Comparison of ENCODE assay signal across 7 mouse cellular contexts in the genomic region with DNA sequence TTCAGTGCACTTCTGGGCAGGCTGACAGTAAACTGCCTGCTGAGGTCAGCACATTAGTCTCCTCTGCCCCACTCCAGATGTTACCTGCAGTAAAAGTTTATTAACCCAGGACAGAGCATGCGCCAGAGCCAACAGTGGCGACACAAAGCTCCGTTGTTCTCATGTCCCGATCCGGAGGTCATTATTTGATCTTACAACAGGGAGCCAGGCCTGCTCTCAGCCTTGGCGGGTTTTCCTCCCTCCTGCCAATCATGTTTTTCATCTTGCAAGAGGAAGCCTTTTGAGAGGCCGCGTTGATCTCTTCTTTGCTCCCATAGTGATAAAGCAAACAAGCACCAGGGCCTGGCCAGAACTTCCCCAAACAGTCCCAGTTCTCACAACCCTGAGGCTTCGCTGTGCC.
DNase-seq lines count a peak whose midpoint lies in the region; ATAC-seq and TF ChIP-seq lines count a peak whose summit lies in the region.

No protein-coding gene starts in this region.

- WGBS in liver, adult 2 months: 35% methylated on average over 9 of the region's 9 CpGs
- WGBS in liver, embryonic 12.5 days (ENCODE audit: insufficient replicate concordance): 39% methylated on average over 9 of the region's 9 CpGs
- 37% methylated on average over 9 of the region's 9 CpGs for WGBS in lung, embryonic 15.5 days
- 41% methylated on average over 9 of the region's 9 CpGs for WGBS in kidney, adult 2 months
- 51% methylated on average over 9 of the region's 9 CpGs for WGBS in liver, embryonic 11.5 days

- DNase-seq in liver, adult 2 months (ENCODE audit: extremely low read depth, low read depth, low spot score): peak; percentile 0
- DNase-seq in embryo, embryonic 10 days (ENCODE audit: low spot score): peak; percentile 58
- DNase-seq in gastrocnemius, postnatal 14 days: peak; percentile 36
- no peak for DNase-seq in kidney, adult 2 months
- no peak for DNase-seq in liver, embryonic 11.5 days (ENCODE audit: low spot score)

- H3K27ac ChIP-seq in liver, adult 2 months (replicated peaks; ENCODE audit: insufficient read depth, low read depth, low read length): no peak overlapping the region
- no peak overlapping the region for H3K27ac ChIP-seq in liver, embryonic 12.5 days
- H3K27ac ChIP-seq in lung, embryonic 15.5 days: 0 out of 2 replicates have a peak overlapping the region, but pooled peaks have one; percentile 15
- no peak overlapping the region for H3K27ac ChIP-seq in kidney, adult 2 months (ENCODE audit: insufficient read depth, low read depth, low read length)
- no peak overlapping the region for H3K27ac ChIP-seq in liver, embryonic 11.5 days (ENCODE audit: low read depth, low read length)

- no peak for ATAC-seq in liver, embryonic 12.5 days
- no peak for ATAC-seq in lung, embryonic 15.5 days (ENCODE audit: borderline replicate concordance, extremely low read depth, low FRiP score, low TSS enrichment)
- no peak for ATAC-seq in liver, embryonic 11.5 days (replicated peaks; ENCODE audit: low FRiP score)

- TF ChIP-seq CTCF in liver, adult 2 months (IDR thresholded peaks at IDR 0.05; ENCODE audit: low read depth, low read length): no peak
- no peak for TF ChIP-seq CTCF in kidney, adult 2 months (conservative IDR thresholded peaks at IDR 0.05; ENCODE audit: insufficient read depth, insufficient read length, low read depth, low read length)

- H3K4me1 ChIP-seq in liver, adult 2 months (ENCODE audit: control insufficient read depth, insufficient read depth, low read length): no peaks in the 10 kb centered on the region
- no peaks in the 10 kb centered on the region for H3K4me1 ChIP-seq in liver, embryonic 12.5 days
- H3K4me1 ChIP-seq in lung, embryonic 15.5 days: 0 out of 2 replicates have a peak, but pooled peaks cover 5% of the 10 kb centered on the region
- no peaks in the 10 kb centered on the region for H3K4me1 ChIP-seq in kidney, adult 2 months (ENCODE audit: control insufficient read depth, insufficient read depth, low read length)
- no peaks in the 10 kb centered on the region for H3K4me1 ChIP-seq in liver, embryonic 11.5 days (replicated peaks; ENCODE audit: control insufficient read depth, insufficient read depth, low read length)

- TF ChIP-seq POLR2A in liver, adult 2 months (IDR thresholded peaks at IDR 0.05; ENCODE audit: extremely low read depth, insufficient read depth, low read length): no peak
- TF ChIP-seq POLR2A in kidney, adult 2 months (IDR thresholded peaks at IDR 0.05; ENCODE audit: low read depth, low read length): no peak

- no peak overlapping the region for H3K4me2 ChIP-seq in liver, embryonic 12.5 days
- H3K4me2 ChIP-seq in lung, embryonic 15.5 days: no peak overlapping the region
- no peak overlapping the region for H3K4me2 ChIP-seq in liver, embryonic 11.5 days

- no peaks in the 10 kb centered on the region for H3K36me3 ChIP-seq in liver, adult 2 months (ENCODE audit: control insufficient read depth, insufficient read depth, low read length)
- H3K36me3 ChIP-seq in liver, embryonic 12.5 days: no peaks in the 10 kb centered on the region
- H3K36me3 ChIP-seq in lung, embryonic 15.5 days: no peaks in the 10 kb centered on the region
- H3K36me3 ChIP-seq in kidney, adult 2 months (ENCODE audit: control insufficient read depth, insufficient read depth, low read length): no peaks in the 10 kb centered on the region
- no peaks in the 10 kb centered on the region for H3K36me3 ChIP-seq in liver, embryonic 11.5 days (ENCODE audit: control insufficient read depth, insufficient read depth, low read length)

- no peak overlapping the region for H3K9ac ChIP-seq in liver, adult 2 months (ENCODE audit: low read depth, low read length)
- H3K9ac ChIP-seq in liver, embryonic 12.5 days: no peak overlapping the region
- no peak overlapping the region for H3K9ac ChIP-seq in lung, embryonic 15.5 days
- H3K9ac ChIP-seq in liver, embryonic 11.5 days (ENCODE audit: low read depth, low read length): no peak overlapping the region

- H3K79me2 ChIP-seq in liver, adult 2 months (ENCODE audit: control insufficient read depth, insufficient read depth, low read length): no peaks in the 10 kb centered on the region

- intact Hi-C loops in gastrocnemius, postnatal 14 days (cut with DNase I; ENCODE audit: low total_unique reads): no loop called here

- no peak overlapping the region for H3K4me3 ChIP-seq in liver, adult 2 months (ENCODE audit: insufficient read depth, low read depth, low read length)
- no peak overlapping the region for H3K4me3 ChIP-seq in liver, embryonic 12.5 days
- no peak overlapping the region for H3K4me3 ChIP-seq in lung, embryonic 15.5 days
- no peak overlapping the region for H3K4me3 ChIP-seq in kidney, adult 2 months (ENCODE audit: insufficient read depth, low read depth, low read length)
- H3K4me3 ChIP-seq in liver, embryonic 11.5 days (ENCODE audit: low read depth, low read length): no peak overlapping the region

- no peaks in the 10 kb centered on the region for H3K9me3 ChIP-seq in liver, embryonic 12.5 days (replicated peaks)
- H3K9me3 ChIP-seq in lung, embryonic 15.5 days: no peaks in the 10 kb centered on the region
- H3K9me3 ChIP-seq in liver, embryonic 11.5 days (ENCODE audit: control insufficient read depth, low read length): no peaks in the 10 kb centered on the region

- no peaks in the 10 kb centered on the region for H3K27me3 ChIP-seq in liver, adult 2 months (ENCODE audit: control insufficient read depth, insufficient read depth, low read length)
- H3K27me3 ChIP-seq in liver, embryonic 12.5 days (replicated peaks): no peaks in the 10 kb centered on the region
- no peaks in the 10 kb centered on the region for H3K27me3 ChIP-seq in lung, embryonic 15.5 days
- H3K27me3 ChIP-seq in kidney, adult 2 months (replicated peaks; ENCODE audit: control insufficient read depth, insufficient read depth, low read length): no peaks in the 10 kb centered on the region
- H3K27me3 ChIP-seq in liver, embryonic 11.5 days (replicated peaks; ENCODE audit: control insufficient read depth, insufficient read depth, low read length): no peaks in the 10 kb centered on the region

Comparison
In these comparisons a context has a peak if more than half of its experiments do, and no peak if none do; other contexts are left out.
1. DNase-seq: peak in liver, adult 2 months (single experiment), embryo, embryonic 10 days (single experiment) and gastrocnemius, postnatal 14 days (single experiment); none in kidney, adult 2 months (single experiment) and liver, embryonic 11.5 days (single experiment).